ENCODE assay signal across 24 mouse cellular contexts in genomic region chr15:87678711-87679110, GRCm38 (mm10).
DNase-seq lines count a peak whose midpoint lies in the region; ATAC-seq and TF ChIP-seq lines count a peak whose summit lies in the region.
"Had no signal": no experiment of that assay in that cellular context is flagged by ENCODE, and none has a peak within 500 bp of the region (broad histone marks: within the 10 kb centered on the region; RNA-seq: fewer than 3 reads in every experiment).

No protein-coding gene starts in this region.

- CTCF ChIA-PET in Patski (lab: Charles Lee): no interaction called here

- TF ChIP-seq CTCF in layer of hippocampus, adult 2 months (conservative IDR thresholded peaks at IDR 0.05): no peak
- no peak for TF ChIP-seq CTCF in Patski (IDR thresholded peaks at IDR 0.05)

- POLR2A ChIA-PET in Patski (lab: Charles Lee): no interaction called here

- no peaks in the 10 kb centered on the region for H3K36me3 ChIP-seq in hindbrain, embryonic 13.5 days
- H3K36me3 ChIP-seq in hindbrain, embryonic 10.5 days: peaks cover 7% of the 10 kb centered on the region; the same call in 1 of the 2 replicates
- H3K36me3 ChIP-seq: G1E; heart, embryonic 13.5 days; limb, embryonic 13.5 days; liver, embryonic 12.5 days; midbrain, embryonic 12.5 days had no signal

- H3K9me3 ChIP-seq in hindbrain, embryonic 13.5 days: no peaks in the 10 kb centered on the region
- no peaks in the 10 kb centered on the region for H3K9me3 ChIP-seq in hindbrain, embryonic 10.5 days
- H3K9me3 ChIP-seq: heart, embryonic 13.5 days; limb, embryonic 13.5 days; liver, embryonic 12.5 days; midbrain, embryonic 12.5 days; neural tube, embryonic 13.5 days had no signal

- no peak overlapping the region for H3K4me3 ChIP-seq in hindbrain, embryonic 13.5 days
- no peak overlapping the region for H3K4me3 ChIP-seq in hindbrain, embryonic 10.5 days
- H3K4me3 ChIP-seq in layer of hippocampus, adult 2 months: no peak overlapping the region
- H3K4me3 ChIP-seq: heart, embryonic 13.5 days; limb, embryonic 13.5 days; liver, embryonic 12.5 days; midbrain, embryonic 12.5 days; neural tube, embryonic 13.5 days had no signal

- no peak overlapping the region for H3K9ac ChIP-seq in hindbrain, embryonic 13.5 days
- H3K9ac ChIP-seq: heart, embryonic 13.5 days; limb, embryonic 13.5 days; liver, embryonic 12.5 days; midbrain, embryonic 12.5 days; neural tube, embryonic 13.5 days had no signal

- in situ Hi-C loops in Patski (cut with MboI; ENCODE audit: low pct_unique_long_range_greater_than_20kb): no loop called here

- ATAC-seq in hindbrain, embryonic 13.5 days (ENCODE audit: low FRiP score): no peak
- ATAC-seq in Patski: peak; percentile 40
- ATAC-seq: activated CD4-positive, CD25-positive, alpha-beta regulatory T cell, adult 4 months; forebrain, embryonic 16.5 days; liver, embryonic 12.5 days had no signal

- no peak overlapping the region for H3K4me2 ChIP-seq in hindbrain, embryonic 13.5 days
- H3K4me2 ChIP-seq: heart, embryonic 13.5 days; limb, embryonic 13.5 days; liver, embryonic 12.5 days; midbrain, embryonic 12.5 days; neural tube, embryonic 13.5 days had no signal

- peak overlapping the region; percentile 13; the same call in 1 of the 2 replicates for H3K27ac ChIP-seq in hindbrain, embryonic 13.5 days
- no peak overlapping the region; the same call in 1 of the 2 replicates for H3K27ac ChIP-seq in hindbrain, embryonic 10.5 days
- H3K27ac ChIP-seq in layer of hippocampus, adult 2 months: peak overlapping the region; percentile 4; the same call in 1 of the 2 replicates
- H3K27ac ChIP-seq: heart, embryonic 13.5 days; limb, embryonic 13.5 days; liver, embryonic 12.5 days; midbrain, embryonic 12.5 days; neural tube, embryonic 13.5 days had no signal

- no peaks in the 10 kb centered on the region for H3K27me3 ChIP-seq in hindbrain, embryonic 13.5 days
- no peaks in the 10 kb centered on the region for H3K27me3 ChIP-seq in hindbrain, embryonic 10.5 days (ENCODE audit: insufficient read depth, poor library complexity, severe bottlenecking)
- no peaks in the 10 kb centered on the region for H3K27me3 ChIP-seq in Patski
- H3K27me3 ChIP-seq: CH12.LX; heart, embryonic 13.5 days; liver, embryonic 12.5 days; midbrain, embryonic 12.5 days; neural tube, embryonic 13.5 days had no signal

- H3K4me1 ChIP-seq in hindbrain, embryonic 13.5 days (replicated peaks): peaks cover 30% of the 10 kb centered on the region
- H3K4me1 ChIP-seq in hindbrain, embryonic 10.5 days (replicated peaks): peaks cover 27% of the 10 kb centered on the region
- H3K4me1 ChIP-seq: limb, embryonic 13.5 days; liver, embryonic 12.5 days had no signal

- 53% methylated on average over 6 of the region's 6 CpGs for WGBS in hindbrain, embryonic 13.5 days
- 53% methylated on average over 6 of the region's 6 CpGs for WGBS in hindbrain, embryonic 10.5 days

- DNase-seq in hindbrain, embryonic 10.5 days (ENCODE audit: low spot score): no peak
- DNase-seq in layer of hippocampus, adult 2 months (ENCODE audit: low spot score in 2 of 2): no peak
- no peak for DNase-seq in layer of hippocampus, postnatal 36 days
- DNase-seq in Patski (ENCODE audit: low read depth, low spot score): peak; percentile 48
- peak; percentile 56 for DNase-seq in retina, postnatal 1 day
- no peak for DNase-seq in natural killer cell, adult 2 months (ENCODE audit: low spot score in 2 of 2)
- DNase-seq: adrenal gland, adult 8-10 months; cerebellum, adult 18-20 months; gastrocnemius, postnatal 14 days; heart, postnatal 14 days; kidney, adult 11 months; lung, adult 18-20 months; lung, postnatal 14 days; right cerebral cortex, postnatal 14 days had no signal

Comparison
In these comparisons a context has a peak if more than half of its experiments do, and no peak if none do; other contexts are left out.
1. DNase-seq: peak in Patski (single experiment) and retina, postnatal 1 day (single experiment); none in hindbrain, embryonic 10.5 days (single experiment), layer of hippocampus, adult 2 months (0 of 2), layer of hippocampus, postnatal 36 days (0 of 2) and natural killer cell, adult 2 months (0 of 2).